Mouse (Mus musculus): ENCODE data around the gene Kdm5b.
"Not testable (repeated sequence)": the region's sequence is repeated elsewhere in the genome, so short reads cannot be mapped to it uniquely, and the experiment has no call there.

DNA sequence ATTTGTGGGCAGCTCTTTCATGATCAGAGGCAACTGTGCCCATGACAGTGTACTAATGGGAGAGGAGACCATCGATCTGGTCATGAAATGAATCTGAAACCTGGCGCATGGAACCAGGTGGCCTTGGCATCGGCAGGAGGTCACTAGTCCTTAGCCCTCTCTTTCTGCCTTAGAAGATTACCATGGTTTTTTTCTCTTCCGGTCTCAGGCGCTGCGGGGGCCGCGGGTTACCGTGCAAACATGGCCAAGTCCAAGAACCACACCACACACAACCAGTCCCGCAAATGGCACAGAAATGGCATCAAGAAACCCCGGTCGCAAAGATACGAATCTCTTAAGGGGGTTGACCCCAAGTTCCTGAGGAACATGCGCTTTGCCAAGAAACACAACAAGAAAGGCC lies 42.1 kb upstream of the Kdm5b start:
- TF ChIP-seq POLR2A (IDR thresholded peaks at IDR 0.05; ENCODE audit: low read depth, low read length); CTCF (IDR thresholded peaks at IDR 0.05; ENCODE audit: extremely low read depth, insufficient read length, insufficient replicate concordance, low read depth, low read length): not testable (repeated sequence)
